Mouse (Mus musculus): Measurements from ENCODE around the gene Gcnt2. TPM values are rescaled to one million over a fixed set of nuclear protein-coding genes. Genes with fewer than 3 reads are reported as not detected.
"Not testable (repeated sequence)": the region's sequence is repeated elsewhere in the genome, so short reads cannot be mapped to it uniquely, and the experiment has no call there.

The Gcnt2 gene
- polyA plus RNA-seq, 1 experiment from 2014 or later = 3.1 TPM

DNA sequence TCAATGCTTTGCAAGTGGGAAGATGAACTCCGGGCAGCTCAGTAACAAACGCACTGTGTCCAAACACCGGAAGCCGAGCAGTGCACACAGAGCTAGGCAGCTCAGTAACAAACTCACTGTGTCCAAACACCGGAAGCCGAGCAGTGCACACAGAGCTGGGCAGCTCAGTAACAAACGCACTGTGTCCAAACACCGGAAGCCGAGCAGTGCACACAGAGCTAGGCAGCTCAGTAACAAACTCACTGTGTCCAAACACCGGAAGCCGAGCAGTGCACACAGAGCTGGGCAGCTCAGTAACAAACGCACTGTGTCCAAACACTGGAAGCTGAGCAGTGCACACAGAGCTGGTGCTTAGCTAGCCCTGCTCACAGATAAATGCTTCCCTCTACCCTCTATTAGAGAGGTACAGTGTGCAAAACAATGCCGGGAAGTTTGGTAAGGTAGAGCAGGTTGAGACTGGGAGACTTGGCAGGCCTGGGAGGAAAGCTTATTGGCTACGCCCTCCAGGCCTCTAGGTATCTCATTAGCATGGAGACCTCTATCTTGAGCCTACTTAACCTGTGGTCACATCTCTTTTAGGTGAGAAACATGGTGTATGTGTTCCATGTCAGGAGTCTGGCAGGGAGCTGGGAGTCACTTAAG, 38.6 kb downstream of the Gcnt2 start:
- WGBS (ENCODE audit: insufficient replicate concordance) = 52% methylated on average over 10 of the region's 14 CpGs
- H3K27ac ChIP-seq (ENCODE audit: low read length) = peak overlapping the region; percentile 5; the same call in 1 of the 2 replicates
- ATAC-seq (ENCODE audit: low read depth) = not testable (repeated sequence)

DNA sequence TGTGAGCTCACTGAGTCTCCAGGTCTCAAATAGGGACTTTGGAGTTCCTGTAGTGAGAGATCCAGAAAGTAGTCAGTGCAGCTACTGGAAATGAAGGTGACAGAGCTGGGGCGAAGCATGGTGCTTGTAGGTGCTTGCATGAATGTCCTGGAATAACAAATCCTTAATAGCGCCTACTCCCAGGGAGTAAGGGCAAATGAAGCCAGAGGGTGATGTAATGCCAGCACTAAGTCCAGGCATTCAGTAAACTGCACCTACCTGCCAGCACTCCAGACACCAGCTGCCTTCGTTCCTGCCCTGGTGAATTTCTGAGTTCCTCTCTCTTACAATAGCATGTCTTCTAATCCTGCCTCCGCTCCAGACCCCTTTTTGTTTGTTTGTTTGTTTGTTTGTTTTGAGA, 39.1 kb downstream of the Gcnt2 start:
- no peaks in the 10 kb centered on the region for H3K36me3 ChIP-seq (ENCODE audit: control insufficient read depth, insufficient read depth)
- peak overlapping the region; percentile 5; the same call in 1 of the 2 replicates for H3K27ac ChIP-seq (ENCODE audit: low read length)
- 70% methylated on average over 4 of the region's 4 CpGs for WGBS (ENCODE audit: insufficient replicate concordance)
- H3K27me3 ChIP-seq (ENCODE audit: control insufficient read depth, insufficient read depth, low read depth, low read length) = no peaks in the 10 kb centered on the region
- no peak overlapping the region for H3K9ac ChIP-seq (ENCODE audit: low read depth, low read length)
- no peak overlapping the region for H3K4me2 ChIP-seq (ENCODE audit: low read depth, low read length)
- no peaks in the 10 kb centered on the region for H3K4me1 ChIP-seq (ENCODE audit: control insufficient read depth, low read depth, low read length)
- no peaks in the 10 kb centered on the region for H3K9me3 ChIP-seq (replicated peaks; ENCODE audit: control insufficient read depth, low read length)
- no peak overlapping the region for H3K4me3 ChIP-seq (ENCODE audit: low read depth, low read length)
- ATAC-seq (ENCODE audit: low read depth) = no peak

More for the DNA sequence above, 38.6 kb downstream of the Gcnt2 start:
- not testable (repeated sequence) for H3K27me3 ChIP-seq (ENCODE audit: control insufficient read depth, insufficient read depth, low read depth, low read length); H3K9ac ChIP-seq (ENCODE audit: low read depth, low read length); H3K4me3 ChIP-seq (ENCODE audit: low read depth, low read length); H3K4me2 ChIP-seq (ENCODE audit: low read depth, low read length); H3K36me3 ChIP-seq (ENCODE audit: control insufficient read depth, insufficient read depth); H3K4me1 ChIP-seq (ENCODE audit: control insufficient read depth, low read depth, low read length); H3K9me3 ChIP-seq (replicated peaks; ENCODE audit: control insufficient read depth, low read length)

DNA sequence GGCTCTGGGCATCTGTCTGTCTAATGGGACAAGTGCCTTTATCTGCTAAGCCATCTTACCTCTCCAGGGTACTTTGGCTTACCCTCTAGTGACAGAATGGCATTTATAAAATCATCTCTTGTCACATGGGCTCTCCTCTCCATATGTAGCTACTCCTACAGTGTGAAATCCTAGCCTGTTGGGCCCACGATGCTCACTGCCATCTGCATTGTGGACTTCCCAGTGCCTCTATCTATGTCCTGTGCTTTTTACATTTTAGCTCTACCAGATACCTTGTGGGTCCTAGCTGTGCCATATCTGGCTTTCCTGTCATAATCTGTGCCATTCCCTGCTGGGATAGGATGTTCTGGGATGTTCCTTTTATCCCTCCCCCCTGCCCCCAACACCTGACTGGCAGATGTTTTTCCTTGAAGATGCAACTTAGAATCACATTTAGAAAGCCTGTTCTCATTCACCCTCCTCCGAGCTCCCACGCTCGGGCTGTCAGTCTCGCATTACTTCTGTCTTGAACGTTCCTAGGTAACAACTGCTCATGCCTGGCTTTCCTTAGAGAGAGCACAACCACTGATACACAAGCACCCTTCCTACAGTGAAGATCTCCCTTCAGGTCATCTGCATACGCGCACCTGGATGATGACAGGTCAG, 39.9 kb downstream of the Gcnt2 start:
- no peaks in the 10 kb centered on the region for H3K4me1 ChIP-seq (ENCODE audit: control insufficient read depth, low read depth, low read length)
- no peak overlapping the region for H3K4me3 ChIP-seq (ENCODE audit: low read depth, low read length)
- no peak overlapping the region for H3K4me2 ChIP-seq (ENCODE audit: low read depth, low read length)
- H3K9me3 ChIP-seq (replicated peaks; ENCODE audit: control insufficient read depth, low read length) = no peaks in the 10 kb centered on the region
- no peak overlapping the region for H3K9ac ChIP-seq (ENCODE audit: low read depth, low read length)
- no peak for ATAC-seq (ENCODE audit: low read depth)
- WGBS (ENCODE audit: insufficient replicate concordance) = 41% methylated on average over 8 of the region's 8 CpGs
- H3K36me3 ChIP-seq (ENCODE audit: control insufficient read depth, insufficient read depth) = no peaks in the 10 kb centered on the region
- no peak overlapping the region for H3K27ac ChIP-seq (ENCODE audit: low read length)
- no peaks in the 10 kb centered on the region for H3K27me3 ChIP-seq (ENCODE audit: control insufficient read depth, insufficient read depth, low read depth, low read length)

DNA sequence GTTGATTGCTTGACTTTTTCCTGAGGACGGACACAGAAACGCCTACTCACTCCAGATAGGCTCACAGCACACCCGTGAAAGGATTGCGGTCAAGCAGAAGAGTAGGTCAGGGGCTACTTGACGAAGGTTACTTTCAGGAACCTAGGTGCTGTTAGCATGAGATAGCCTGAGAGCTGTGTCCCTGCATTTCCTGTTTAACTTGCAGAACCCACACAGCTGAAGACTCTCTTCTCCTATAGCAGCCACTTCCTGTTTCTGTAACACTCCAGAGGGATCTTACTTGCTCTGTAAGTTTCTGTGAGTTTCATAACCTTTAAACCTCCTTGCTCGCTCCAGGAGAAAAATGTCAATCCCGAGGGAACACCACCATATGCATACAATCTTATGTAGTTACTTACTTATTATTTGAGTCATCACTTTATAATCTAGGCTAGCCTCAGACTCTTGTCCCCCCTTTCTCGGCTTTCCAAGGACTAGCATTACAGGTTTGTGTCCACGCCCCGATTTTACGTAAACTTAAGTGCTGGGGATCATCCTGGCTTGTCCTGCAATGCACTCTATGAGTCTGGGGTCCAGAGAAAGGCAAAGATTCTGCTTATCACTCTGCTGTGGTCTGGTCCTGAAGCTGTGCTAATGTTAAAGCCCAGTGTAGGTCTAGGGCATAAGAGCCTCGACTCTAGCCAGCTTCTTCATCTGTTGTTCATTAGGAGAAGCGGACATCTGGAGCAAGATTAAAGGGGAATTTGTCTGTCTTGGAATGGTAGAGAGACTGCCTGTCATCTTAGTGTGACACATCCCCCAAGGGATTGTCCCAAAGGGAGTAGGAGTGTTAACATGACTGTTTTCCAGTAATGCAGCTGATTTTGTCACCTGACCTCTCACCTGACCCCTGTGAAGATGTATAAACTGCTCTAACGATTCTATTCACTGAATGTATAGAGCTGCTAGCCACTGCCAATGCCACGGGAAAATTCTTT, 40.7 kb downstream of the Gcnt2 start:
- ATAC-seq (ENCODE audit: low read depth) = no peak
- H3K27ac ChIP-seq (ENCODE audit: low read length) = no peak overlapping the region
- 39% methylated on average over 15 of the region's 15 CpGs for WGBS (ENCODE audit: insufficient replicate concordance)

DNA sequence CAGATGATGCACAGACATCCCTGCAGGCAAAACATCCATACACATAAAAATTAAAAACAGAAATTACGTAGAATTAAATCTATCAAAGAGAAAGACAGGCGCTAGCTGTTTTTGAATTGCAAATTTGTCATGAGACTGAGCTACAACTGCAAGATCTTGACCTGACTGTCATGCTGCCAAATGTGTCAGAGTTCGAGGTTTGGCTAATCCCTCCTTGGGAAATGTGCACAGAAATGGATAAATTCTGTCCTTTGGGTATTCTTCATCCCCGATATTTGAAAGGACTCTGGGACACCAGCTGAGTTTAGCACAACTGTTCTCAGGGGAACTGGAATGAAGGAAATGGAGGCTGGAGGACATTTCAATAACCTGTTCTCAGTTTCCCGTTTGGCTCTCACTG, 41.7 kb downstream of the Gcnt2 start:
- WGBS (ENCODE audit: insufficient replicate concordance) = 55% methylated on average over 5 of the region's 5 CpGs
- H3K27me3 ChIP-seq (ENCODE audit: control insufficient read depth, insufficient read depth, low read depth, low read length) = no peaks in the 10 kb centered on the region
- H3K9ac ChIP-seq (ENCODE audit: low read depth, low read length) = no peak overlapping the region
- ATAC-seq (ENCODE audit: low read depth) = no peak
- H3K4me1 ChIP-seq (ENCODE audit: control insufficient read depth, low read depth, low read length) = no peaks in the 10 kb centered on the region; the same call in 1 of the 2 replicates
- no peaks in the 10 kb centered on the region for H3K36me3 ChIP-seq (ENCODE audit: control insufficient read depth, insufficient read depth)
- no peaks in the 10 kb centered on the region for H3K9me3 ChIP-seq (replicated peaks; ENCODE audit: control insufficient read depth, low read length)
- H3K4me3 ChIP-seq (ENCODE audit: low read depth, low read length) = no peak overlapping the region
- H3K4me2 ChIP-seq (ENCODE audit: low read depth, low read length) = no peak overlapping the region
- no peak overlapping the region for H3K27ac ChIP-seq (ENCODE audit: low read length)

More for the DNA sequence above, 40.7 kb downstream of the Gcnt2 start:
- Histone ChIP-seq H3K4me2 (ENCODE audit: low read depth, low read length) (no peak overlapping the region), H3K9ac (ENCODE audit: low read depth, low read length) (no peak overlapping the region), H3K4me1 (ENCODE audit: control insufficient read depth, low read depth, low read length) (no peaks in the 10 kb centered on the region), H3K4me3 (ENCODE audit: low read depth, low read length) (no peak overlapping the region), H3K9me3 (replicated peaks; ENCODE audit: control insufficient read depth, low read length) (no peaks in the 10 kb centered on the region), H3K36me3 (ENCODE audit: control insufficient read depth, insufficient read depth) (no peaks in the 10 kb centered on the region), H3K27me3 (ENCODE audit: control insufficient read depth, insufficient read depth, low read depth, low read length) (no peaks in the 10 kb centered on the region)

DNA sequence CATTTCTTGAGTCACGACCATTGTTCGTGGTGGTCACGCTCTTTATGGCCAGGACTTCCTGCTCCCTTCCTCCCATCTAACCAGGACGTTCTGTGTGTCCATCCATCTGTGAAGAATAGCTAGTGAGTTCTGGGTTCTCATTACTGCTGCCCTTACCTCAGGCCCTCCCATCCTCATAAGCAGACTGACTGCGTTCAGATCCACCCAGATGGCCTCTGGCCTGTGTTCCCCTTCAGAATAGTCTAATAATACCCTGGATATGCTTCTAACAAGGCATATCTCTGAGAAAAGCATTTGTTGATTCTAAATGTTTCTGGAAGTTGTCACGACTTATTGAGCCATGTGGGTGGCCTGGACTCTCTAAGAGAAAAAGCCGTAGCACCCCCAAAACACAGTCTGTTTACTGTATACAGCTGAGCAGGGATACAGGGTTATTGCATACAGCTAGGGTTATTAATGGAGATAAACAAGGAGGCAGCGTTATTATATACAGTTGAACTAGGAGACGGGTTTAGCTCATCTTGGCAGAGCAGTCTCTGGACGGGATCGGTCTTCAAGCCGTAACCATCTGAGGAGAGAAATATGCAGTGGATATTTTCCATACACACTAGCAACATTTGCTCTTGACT, 42.4 kb downstream of the Gcnt2 start:
- Histone ChIP-seq H3K4me2 (ENCODE audit: low read depth, low read length) (no peak overlapping the region), H3K27ac (ENCODE audit: low read length) (no peak overlapping the region), H3K36me3 (ENCODE audit: control insufficient read depth, insufficient read depth) (no peaks in the 10 kb centered on the region), H3K9ac (ENCODE audit: low read depth, low read length) (no peak overlapping the region), H3K4me3 (ENCODE audit: low read depth, low read length) (no peak overlapping the region), H3K9me3 (replicated peaks; ENCODE audit: control insufficient read depth, low read length) (no peaks in the 10 kb centered on the region), H3K27me3 (ENCODE audit: control insufficient read depth, insufficient read depth, low read depth, low read length) (no peaks in the 10 kb centered on the region), H3K4me1 (ENCODE audit: control insufficient read depth, low read depth, low read length) (no peaks in the 10 kb centered on the region; the same call in 1 of the 2 replicates)
- 63% methylated on average over 12 of the region's 12 CpGs for WGBS (ENCODE audit: insufficient replicate concordance)
- no peak for ATAC-seq (ENCODE audit: low read depth)

DNA sequence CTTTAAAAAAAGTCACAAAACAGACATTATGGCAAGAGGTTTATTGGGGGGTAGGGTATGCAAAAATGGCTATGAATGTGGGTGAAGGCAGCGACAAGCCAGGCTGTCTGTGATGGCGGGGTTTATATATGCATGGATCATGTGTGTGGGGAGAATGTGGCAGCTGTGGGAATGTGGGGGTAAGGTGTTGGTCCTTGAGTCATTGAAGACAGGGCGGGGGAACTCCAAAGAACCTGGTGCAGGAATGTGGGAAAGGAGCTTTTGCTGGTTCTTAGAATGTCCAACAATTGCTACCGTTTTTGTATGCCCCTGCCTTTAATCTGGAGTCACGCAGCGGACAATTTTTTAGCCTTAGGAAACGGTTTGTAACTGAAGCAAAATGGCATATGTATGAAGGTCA, 44.5 kb downstream of the Gcnt2 start:
- 68% methylated on average over 7 of the region's 7 CpGs for WGBS (ENCODE audit: insufficient replicate concordance)

DNA sequence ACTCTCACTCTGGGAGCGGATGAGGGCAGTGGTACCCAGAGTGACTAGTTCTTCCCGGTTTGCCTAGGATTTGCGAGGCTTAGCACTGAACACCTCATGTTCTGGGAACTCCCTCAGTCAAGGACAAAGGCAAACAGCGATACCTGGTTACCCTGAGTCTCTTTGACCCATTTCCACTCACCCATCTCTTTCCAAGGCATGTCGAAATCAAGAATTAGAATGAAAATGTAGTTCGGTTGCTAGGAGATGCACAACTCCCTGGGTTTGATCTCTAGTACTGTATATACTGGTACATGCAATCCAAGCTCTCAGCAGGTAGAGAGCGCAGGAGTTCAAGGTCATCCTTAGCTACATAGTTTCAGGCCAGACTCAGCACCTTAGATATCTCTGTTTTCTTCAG, 47.0 kb downstream of the Gcnt2 start:
- no peak for ATAC-seq (ENCODE audit: low read depth)

More for the DNA sequence above, 44.5 kb downstream of the Gcnt2 start:
- Histone ChIP-seq H3K27ac (ENCODE audit: low read length) (no peak overlapping the region), H3K4me2 (ENCODE audit: low read depth, low read length) (no peak overlapping the region), H3K4me3 (ENCODE audit: low read depth, low read length) (no peak overlapping the region), H3K9ac (ENCODE audit: low read depth, low read length) (no peak overlapping the region), H3K9me3 (replicated peaks; ENCODE audit: control insufficient read depth, low read length) (no peaks in the 10 kb centered on the region), H3K4me1 (ENCODE audit: control insufficient read depth, low read depth, low read length) (no peaks in the 10 kb centered on the region; the same call in 1 of the 2 replicates), H3K36me3 (ENCODE audit: control insufficient read depth, insufficient read depth) (no peaks in the 10 kb centered on the region), H3K27me3 (ENCODE audit: control insufficient read depth, insufficient read depth, low read depth, low read length) (no peaks in the 10 kb centered on the region)
- no peak for ATAC-seq (ENCODE audit: low read depth)

More for the DNA sequence above, 47.0 kb downstream of the Gcnt2 start:
- Histone ChIP-seq H3K4me3 (ENCODE audit: low read depth, low read length) (no peak overlapping the region), H3K36me3 (ENCODE audit: control insufficient read depth, insufficient read depth) (no peaks in the 10 kb centered on the region), H3K27ac (ENCODE audit: low read length) (no peak overlapping the region), H3K9ac (ENCODE audit: low read depth, low read length) (no peak overlapping the region), H3K27me3 (ENCODE audit: control insufficient read depth, insufficient read depth, low read depth, low read length) (no peaks in the 10 kb centered on the region), H3K9me3 (replicated peaks; ENCODE audit: control insufficient read depth, low read length) (no peaks in the 10 kb centered on the region), H3K4me1 (ENCODE audit: control insufficient read depth, low read depth, low read length) (no peaks in the 10 kb centered on the region; the same call in 1 of the 2 replicates), H3K4me2 (ENCODE audit: low read depth, low read length) (no peak overlapping the region)
- WGBS (ENCODE audit: insufficient replicate concordance) = 62% methylated on average over 7 of the region's 7 CpGs

Data from liver, embryonic 16.5 days (tissue).